Mouse (Mus musculus): ENCODE data around the gene Ift52.

Ift52 gene

GRCm38 (mm10) chr2:163082591-163082990 is 65.4 kb downstream of the Ift52 start:
- no peak for DNase-seq

DNA sequence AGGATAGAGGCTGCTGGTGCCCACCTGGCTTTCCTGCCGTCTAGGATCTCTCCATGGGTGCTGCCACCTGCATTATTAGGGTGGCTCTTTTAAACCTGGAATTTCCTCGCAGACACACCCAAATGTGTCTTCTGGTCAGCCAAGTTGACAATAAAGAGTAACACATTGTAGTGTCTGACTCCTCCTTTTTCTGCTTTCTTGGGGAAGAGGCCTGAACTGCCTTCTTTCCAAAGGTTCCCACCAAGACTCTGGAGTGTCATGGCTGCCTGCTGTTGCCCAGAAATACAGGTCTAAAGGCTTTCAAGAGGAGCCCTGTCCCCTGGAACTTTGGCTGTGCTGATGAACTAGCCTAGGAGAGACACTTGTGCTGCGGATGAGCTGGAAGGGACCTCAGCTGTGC is 67.4 kb downstream of the Ift52 start:
- DNase-seq, result no peak

DNA sequence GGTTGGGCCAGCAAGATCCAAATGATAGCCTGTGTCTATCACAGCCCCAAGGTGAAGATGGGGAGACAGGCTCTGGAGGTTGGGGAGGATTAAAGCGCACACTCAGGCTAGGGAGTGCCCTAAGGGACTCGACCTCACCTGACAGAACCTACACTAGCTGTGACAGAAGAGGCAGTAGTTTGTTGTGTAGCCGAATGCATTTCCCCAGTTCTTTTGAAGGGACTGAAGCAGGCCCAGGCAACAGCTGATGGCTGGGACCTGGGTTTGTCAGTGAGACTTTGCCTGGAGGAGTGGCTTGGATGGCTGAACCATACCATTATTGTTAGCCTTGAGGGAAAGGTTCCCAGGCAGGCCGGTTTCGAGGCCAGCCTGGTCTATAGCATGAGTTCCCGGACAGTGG is 67.9 kb downstream of the Ift52 start:
- no peak for DNase-seq

DNA sequence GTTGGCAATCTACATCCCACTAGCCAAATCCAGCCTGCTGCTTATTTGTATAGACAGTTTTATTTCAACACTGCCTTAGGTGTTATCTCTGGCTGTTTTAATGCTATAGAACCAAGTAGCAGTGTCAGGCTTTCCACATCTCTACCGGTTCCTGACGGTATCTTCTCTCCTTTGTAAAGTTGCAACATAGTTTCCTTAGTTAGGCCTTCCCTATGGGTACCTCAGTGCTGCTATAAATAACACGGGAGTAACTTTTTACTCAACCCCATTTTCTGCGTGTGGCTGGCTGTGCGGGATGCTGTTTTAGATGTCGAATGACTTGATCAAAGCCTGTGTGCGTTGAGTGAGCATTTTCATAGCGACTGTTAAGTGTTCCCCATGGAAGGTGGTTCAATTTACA is 69.4 kb downstream of the Ift52 start:
- DNase-seq, result no peak

DNA sequence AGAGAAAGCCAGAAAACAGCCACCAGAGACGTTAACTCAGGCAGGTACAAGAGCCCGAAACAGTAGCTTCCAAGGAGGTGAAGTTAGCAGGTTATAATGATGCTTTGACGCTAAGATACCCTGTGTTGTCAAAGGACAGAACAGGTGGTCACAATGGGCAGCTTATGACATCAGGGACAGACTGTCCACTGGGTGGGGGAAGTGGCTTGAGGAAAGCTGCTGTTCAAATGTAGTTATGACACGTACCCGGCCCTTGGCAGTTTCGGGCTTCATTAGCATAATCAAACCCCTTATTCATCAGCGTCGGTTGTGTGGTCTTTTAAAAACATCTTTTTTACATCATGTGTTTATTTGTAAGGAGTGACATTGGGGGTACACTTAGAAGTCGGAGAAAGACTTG is 70.6 kb downstream of the Ift52 start, which contains the start of gene Gtsf1l:
Gtsf1l (minus strand) TSS at position 128 of the 400 bp plus-strand sequence.
- no peak for DNase-seq

DNA sequence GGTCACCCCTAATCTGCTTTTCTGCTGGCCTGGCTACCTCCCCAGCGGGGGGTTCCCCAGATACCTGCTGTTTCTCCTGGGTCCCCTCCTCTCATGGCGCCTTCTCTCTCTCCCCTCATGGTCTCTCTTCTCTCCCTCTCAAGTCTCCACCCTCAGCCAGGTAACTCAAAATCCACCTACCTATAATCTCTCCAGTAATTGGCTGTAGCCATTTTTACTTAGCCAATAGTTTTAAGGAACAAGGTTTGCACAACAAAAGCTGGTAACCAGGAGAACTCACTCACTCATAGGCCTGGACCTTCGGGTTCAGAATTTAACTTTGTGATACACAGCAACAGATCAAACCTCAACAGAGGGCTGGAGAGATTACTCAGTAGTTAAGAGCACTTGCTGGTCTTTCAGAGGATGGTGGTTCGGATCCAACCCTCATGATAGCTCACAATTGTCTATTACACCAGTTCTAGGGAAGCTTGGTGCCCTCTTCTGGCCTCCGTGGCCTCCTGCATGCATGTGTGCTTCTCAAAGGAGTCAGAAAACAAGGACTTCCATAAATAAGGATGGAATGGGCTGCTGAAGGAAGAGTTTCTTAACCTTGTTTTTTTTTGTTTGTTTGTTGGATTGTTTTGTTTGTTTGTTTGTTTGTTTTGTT is 72.4 kb downstream of the Ift52 start:
- DNase-seq, result no peak

- DNase-seq, result no peak
These were observed 77.8 kb downstream of the Ift52 start for GRCm38 (mm10) chr2:163094909-163095308.
